Mouse (Mus musculus) kidney, embryonic 15.5 days (tissue): ENCODE results near the gene Per2. TPM values are rescaled to one million over a fixed set of nuclear protein-coding genes. Genes with fewer than 3 reads are reported as not detected.

Experiments used
- ATAC-seq: fragments of 200-750 bp; cut with Nextera tagmentation; replicated peaks from 2 replicates; pipeline ENCODE4 v1.8.0; 2017; ENCODE audit warnings: moderate TSS enrichment; ENCODE audit not compliant: low FRiP score
- H3K27ac ChIP-seq: fragments of 300-500 bp; sonication (generic); 2 replicates; pipeline ENCODE4 v1.5.1; 2015; ENCODE audit warnings: mild to moderate bottlenecking, inconsistent platforms
- H3K27me3 ChIP-seq: fragments of 300-500 bp; sonication (generic); 2 replicates; pipeline ENCODE4 v1.6.1; 2015; ENCODE audit warnings: inconsistent platforms
- H3K36me3 ChIP-seq: fragments of 300-500 bp; sonication (generic); 2 replicates; pipeline ENCODE4 v1.6.1; 2015; ENCODE audit warnings: inconsistent platforms
- H3K4me1 ChIP-seq: fragments of 300-500 bp; sonication (generic); 2 replicates; pipeline ENCODE4 v1.6.1; 2015; ENCODE audit warnings: inconsistent platforms
- H3K4me2 ChIP-seq: fragments of 300-500 bp; sonication (generic); 2 replicates; pipeline ENCODE4 v1.6.1; 2015; ENCODE audit warnings: moderate library complexity, mild to moderate bottlenecking, inconsistent platforms
- H3K4me3 ChIP-seq: fragments of 300-500 bp; sonication (generic); replicated peaks from 2 replicates; pipeline ENCODE4 v1.5.1; 2015; ENCODE audit warnings: mild to moderate bottlenecking, inconsistent platforms
- H3K9ac ChIP-seq: fragments of 300-500 bp; sonication (generic); 2 replicates; pipeline ENCODE4 v1.6.1; 2015; ENCODE audit warnings: mild to moderate bottlenecking, inconsistent platforms
- H3K9me3 ChIP-seq: fragments of 300-500 bp; sonication (generic); replicated peaks from 2 replicates; pipeline ENCODE4 v1.6.1; 2016; ENCODE audit warnings: inconsistent platforms
- WGBS: fragments of 180-500 bp; shearing (Covaris S2); methylation state at CpG from one replicate; pipeline ENCODE4 v1.1.7; 2015; ENCODE audit warnings: mixed read lengths; 5-methylcytosine and 5-hydroxymethylcytosine counted together
- polyA plus RNA-seq: library from polyadenylated mRNA; unstranded; fragments of >200 nt; fragmentation: Nextera tagmentation; extraction: Ambion mirVana; gene quantifications from 2 replicates; pipeline ENCODE4 v1.2.1, GENCODE M21; 2015

The Per2 gene
- polyA plus RNA-seq, 1 experiment from 2014 or later, result 3.6 TPM

GRCm38 (mm10) chr1:91428614-91429013 is 30.5 kb downstream of the Per2 start:
- Histone ChIP-seq H3K4me2 (no peak overlapping the region), H3K36me3 (peaks cover 21% of the 10 kb centered on the region), H3K27me3 (no peaks in the 10 kb centered on the region), H3K9ac (no peak overlapping the region), H3K27ac (no peak overlapping the region), H3K9me3 (no peaks in the 10 kb centered on the region), H3K4me3 (no peak overlapping the region), H3K4me1 (no peaks in the 10 kb centered on the region)
- peak; percentile 73; the same call in 1 of the 2 replicates for ATAC-seq
- WGBS, result 32% methylated on average over 4 of the region's 4 CpGs

- ATAC-seq, result no peak
- 76% methylated on average over 9 of the region's 9 CpGs for WGBS
- H3K27me3 ChIP-seq, result no peaks in the 10 kb centered on the region
- H3K4me2 ChIP-seq, result no peak overlapping the region
- H3K4me3 ChIP-seq, result no peak overlapping the region
- no peaks in the 10 kb centered on the region for H3K4me1 ChIP-seq
- H3K9ac ChIP-seq, result no peak overlapping the region
- H3K9me3 ChIP-seq, result no peaks in the 10 kb centered on the region
- peaks cover 24% of the 10 kb centered on the region for H3K36me3 ChIP-seq
- H3K27ac ChIP-seq, result no peak overlapping the region
Measured at GRCm38 (mm10) chr1:91426397-91426796, 32.7 kb downstream of the Per2 start.

DNA sequence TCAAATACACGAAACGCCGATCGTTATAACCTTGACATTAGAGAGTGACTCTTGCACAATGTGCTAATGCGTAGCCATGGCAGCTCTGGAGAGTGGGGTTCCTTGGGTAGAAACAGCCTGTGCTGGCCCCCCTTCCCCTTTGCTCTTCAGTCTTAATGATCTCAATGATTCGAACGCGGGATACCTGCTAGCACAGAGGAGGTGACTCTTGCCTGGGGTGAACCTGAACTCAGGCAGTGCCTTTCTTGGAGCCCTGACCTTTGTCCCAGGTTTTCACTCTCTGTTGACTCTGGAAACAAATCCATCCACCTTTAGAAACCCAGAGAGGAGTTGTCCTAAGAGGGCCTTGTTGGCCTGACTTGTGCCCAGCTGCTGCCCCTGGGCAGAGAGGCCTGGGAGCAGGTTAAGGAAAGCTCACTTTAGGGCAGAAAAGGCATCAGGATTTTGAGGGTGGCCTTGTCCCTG is 38.5 kb downstream of the Per2 start:
- ATAC-seq, result no peak
- Histone ChIP-seq H3K9me3 (no peaks in the 10 kb centered on the region), H3K27me3 (no peaks in the 10 kb centered on the region), H3K4me3 (no peak overlapping the region), H3K4me1 (no peaks in the 10 kb centered on the region), H3K9ac (no peak overlapping the region), H3K27ac (no peak overlapping the region), H3K4me2 (no peak overlapping the region), H3K36me3 (peaks cover 20% of the 10 kb centered on the region; the same call in 1 of the 2 replicates)
- WGBS, result 92% methylated on average over 8 of the region's 8 CpGs

GRCm38 (mm10) chr1:91419862-91420600 is 39.1 kb downstream of the Per2 start:
- Histone ChIP-seq H3K9ac (no peak overlapping the region), H3K27me3 (no peaks in the 10 kb centered on the region)
- 63% methylated on average over 10 of the region's 10 CpGs for WGBS

GRCm38 (mm10) chr1:91417991-91418390 is 41.1 kb downstream of the Per2 start:
- H3K27ac ChIP-seq, result no peak overlapping the region
- peaks cover 20% of the 10 kb centered on the region for H3K4me1 ChIP-seq
- H3K4me3 ChIP-seq, result no peak overlapping the region
- no peak for ATAC-seq
- H3K9ac ChIP-seq, result no peak overlapping the region
- H3K36me3 ChIP-seq, result peaks cover 13% of the 10 kb centered on the region; the same call in 1 of the 2 replicates
- H3K9me3 ChIP-seq, result no peaks in the 10 kb centered on the region
- H3K4me2 ChIP-seq, result no peak overlapping the region
- H3K27me3 ChIP-seq, result no peaks in the 10 kb centered on the region
- 70% methylated on average over 1 of the region's 1 CpGs for WGBS

More at GRCm38 (mm10) chr1:91419862-91420600, 39.1 kb downstream of the Per2 start:
- H3K4me1 ChIP-seq, result peaks cover 2% of the 10 kb centered on the region
- peaks cover 20% of the 10 kb centered on the region; the same call in 1 of the 2 replicates for H3K36me3 ChIP-seq
- no peaks in the 10 kb centered on the region for H3K9me3 ChIP-seq
- no peak overlapping the region for H3K4me3 ChIP-seq
- no peak overlapping the region for H3K4me2 ChIP-seq
- ATAC-seq, result no peak
- no peak overlapping the region for H3K27ac ChIP-seq

DNA sequence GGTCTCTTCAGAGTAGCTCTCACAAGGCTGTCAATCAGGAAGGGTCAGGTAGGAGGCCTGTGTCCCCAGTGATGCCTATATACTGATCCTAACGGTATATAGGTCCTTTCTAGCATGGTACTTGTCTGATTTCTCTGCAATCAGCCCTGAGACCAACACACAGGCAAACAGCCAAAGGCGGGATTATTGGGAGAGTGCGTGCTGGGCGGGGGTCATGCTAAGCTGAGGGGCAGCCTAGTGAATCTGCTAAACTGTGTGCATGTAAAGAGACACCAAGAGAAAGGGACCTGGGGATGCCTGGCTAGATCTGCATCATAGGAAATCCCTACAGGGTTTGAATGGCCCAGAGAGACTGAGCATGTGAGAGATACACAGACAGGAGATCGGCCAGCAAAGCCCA is 43.8 kb downstream of the Per2 start:
- H3K36me3 ChIP-seq, result peaks cover 13% of the 10 kb centered on the region; the same call in 1 of the 2 replicates
- H3K9me3 ChIP-seq, result no peaks in the 10 kb centered on the region
- H3K4me1 ChIP-seq, result peaks cover 33% of the 10 kb centered on the region
- 76% methylated on average over 5 of the region's 5 CpGs for WGBS
- no peaks in the 10 kb centered on the region for H3K27me3 ChIP-seq
- H3K4me2 ChIP-seq, result no peak overlapping the region
- ATAC-seq, result no peak
- peak overlapping the region; percentile 95 for H3K27ac ChIP-seq
- H3K4me3 ChIP-seq, result no peak overlapping the region
- no peak overlapping the region for H3K9ac ChIP-seq

- Histone ChIP-seq H3K4me1 (peaks cover 33% of the 10 kb centered on the region), H3K9me3 (no peaks in the 10 kb centered on the region), H3K36me3 (peaks cover 13% of the 10 kb centered on the region; the same call in 1 of the 2 replicates), H3K4me2 (peak overlapping the region; percentile 97; the same call in 1 of the 2 replicates), H3K9ac (no peak overlapping the region), H3K4me3 (no peak overlapping the region), H3K27me3 (no peaks in the 10 kb centered on the region), H3K27ac (peak overlapping the region; percentile 95)
- WGBS, result 40% methylated on average over 4 of the region's 4 CpGs
- ATAC-seq, result no peak
Measured at GRCm38 (mm10) chr1:91414903-91415302, 44.2 kb downstream of the Per2 start.

DNA sequence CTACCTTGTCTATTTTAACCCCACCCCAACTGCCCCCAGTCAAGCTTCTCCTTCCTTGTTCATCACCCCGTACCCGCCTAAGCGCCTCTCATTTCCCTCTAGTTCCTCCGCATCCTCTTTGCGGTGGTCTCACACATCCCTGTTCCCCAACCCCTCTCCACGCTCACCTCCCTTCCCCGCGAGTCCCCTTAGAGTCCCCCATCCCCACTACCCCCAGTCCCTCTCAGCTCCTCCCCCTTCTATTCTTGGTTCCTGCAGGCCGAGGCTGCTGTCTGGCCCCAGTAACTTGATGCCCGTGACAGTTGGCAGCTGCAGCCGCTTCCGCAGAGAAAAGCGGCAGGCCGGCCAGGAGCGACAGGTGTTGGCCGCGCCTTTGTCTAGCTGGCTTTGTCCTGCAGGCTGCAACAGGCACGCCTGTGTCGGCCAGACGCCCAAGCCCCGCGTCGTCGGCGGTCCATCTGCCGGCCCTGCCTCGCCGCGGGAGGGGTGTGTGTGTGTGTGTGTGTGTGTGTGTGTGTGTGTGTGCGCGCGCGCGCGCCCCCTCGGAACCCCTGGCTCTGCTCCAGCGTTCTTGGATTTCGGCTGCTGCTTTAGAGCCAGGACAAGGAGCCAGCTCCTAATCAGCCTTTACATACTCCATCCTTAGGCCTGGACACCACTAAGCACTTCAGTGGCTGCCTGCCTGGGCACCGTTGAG is 45.1 kb downstream of the Per2 start, which contains the start of gene Hes6:
Gene Hes6 (minus strand): TSS at position 141 of the 697 bp plus-strand sequence.
- H3K9me3 ChIP-seq, result no peaks in the 10 kb centered on the region
- H3K27me3 ChIP-seq, result no peaks in the 10 kb centered on the region
- peak within 1 kb of the TSS; percentile 95 for H3K27ac ChIP-seq
- ATAC-seq, result peak; percentile 30; the same call in 1 of the 2 replicates
- peaks cover 33% of the 10 kb centered on the region for H3K4me1 ChIP-seq
- peak within 1 kb of the TSS; percentile 97 for H3K4me2 ChIP-seq
- H3K9ac ChIP-seq, result peak within 1 kb of the TSS; percentile 93
- 1% methylated on average over 38 of the region's 39 CpGs for WGBS
- peak within 1 kb of the TSS; percentile 86 for H3K4me3 ChIP-seq
- peaks cover 13% of the 10 kb centered on the region; the same call in 1 of the 2 replicates for H3K36me3 ChIP-seq

DNA sequence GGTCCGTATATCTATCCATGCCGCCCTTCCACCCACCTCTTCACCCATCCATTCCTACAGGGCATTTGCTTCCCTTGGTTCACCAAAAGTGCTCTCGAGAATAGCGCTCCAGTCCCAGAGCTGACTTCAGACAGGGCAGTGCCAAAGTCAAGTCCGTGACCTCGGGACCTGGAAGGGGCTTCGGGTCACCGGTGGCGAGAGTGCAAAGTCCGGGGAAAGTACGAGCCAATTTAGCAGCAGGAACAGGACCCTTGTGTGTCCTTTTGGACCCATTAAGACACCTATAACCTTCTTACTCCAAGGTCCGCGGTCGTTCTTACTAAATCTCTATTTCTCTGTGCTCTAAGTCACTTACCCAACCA is 45.6 kb downstream of the Per2 start:
- H3K27me3 ChIP-seq, result no peaks in the 10 kb centered on the region
- under 1% methylated on average over 14 of the region's 14 CpGs for WGBS
- peak overlapping the region; percentile 95 for H3K27ac ChIP-seq
- H3K36me3 ChIP-seq, result peaks cover 13% of the 10 kb centered on the region; the same call in 1 of the 2 replicates
- no peak for ATAC-seq
- H3K4me2 ChIP-seq, result peak overlapping the region; percentile 97
- H3K4me1 ChIP-seq, result peaks cover 33% of the 10 kb centered on the region
- peak overlapping the region; percentile 43 for H3K9ac ChIP-seq
- H3K9me3 ChIP-seq, result no peaks in the 10 kb centered on the region
- H3K4me3 ChIP-seq, result peak overlapping the region; percentile 86

DNA sequence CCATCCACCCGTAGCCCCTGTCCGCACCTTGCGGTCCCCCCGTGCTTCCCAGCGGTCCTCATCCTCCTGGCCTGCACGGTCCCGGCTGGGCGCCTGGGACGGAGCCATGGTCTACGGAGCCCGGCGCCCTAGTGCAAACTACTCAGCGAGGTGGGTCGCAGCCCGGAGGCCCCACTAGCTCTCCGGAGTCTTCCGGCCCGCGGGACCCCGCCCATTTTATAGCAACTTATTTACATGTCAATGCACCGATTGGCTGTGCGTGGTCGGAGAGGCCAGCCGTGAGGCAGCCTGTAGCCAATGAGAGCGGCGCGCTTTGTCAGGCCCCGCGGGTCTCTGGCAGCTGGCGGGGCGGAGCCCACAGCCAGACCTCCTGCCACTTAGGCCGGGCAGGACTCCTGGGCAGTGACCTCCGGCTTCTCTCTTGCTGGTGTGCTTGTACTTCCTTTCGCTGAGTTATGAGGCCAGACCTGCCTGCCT is 46.1 kb downstream of the Per2 start:
- H3K4me1 ChIP-seq, result peaks cover 33% of the 10 kb centered on the region
- no peaks in the 10 kb centered on the region for H3K27me3 ChIP-seq
- peak overlapping the region; percentile 95 for H3K27ac ChIP-seq
- peak overlapping the region; percentile 86 for H3K4me3 ChIP-seq
- H3K4me2 ChIP-seq, result peak overlapping the region; percentile 97
- H3K9ac ChIP-seq, result peak overlapping the region; percentile 93
- ATAC-seq, result peak; percentile 95
- no peaks in the 10 kb centered on the region for H3K9me3 ChIP-seq
- WGBS, result under 1% methylated on average over 34 of the region's 34 CpGs
- H3K36me3 ChIP-seq, result peaks cover 13% of the 10 kb centered on the region; the same call in 1 of the 2 replicates

DNA sequence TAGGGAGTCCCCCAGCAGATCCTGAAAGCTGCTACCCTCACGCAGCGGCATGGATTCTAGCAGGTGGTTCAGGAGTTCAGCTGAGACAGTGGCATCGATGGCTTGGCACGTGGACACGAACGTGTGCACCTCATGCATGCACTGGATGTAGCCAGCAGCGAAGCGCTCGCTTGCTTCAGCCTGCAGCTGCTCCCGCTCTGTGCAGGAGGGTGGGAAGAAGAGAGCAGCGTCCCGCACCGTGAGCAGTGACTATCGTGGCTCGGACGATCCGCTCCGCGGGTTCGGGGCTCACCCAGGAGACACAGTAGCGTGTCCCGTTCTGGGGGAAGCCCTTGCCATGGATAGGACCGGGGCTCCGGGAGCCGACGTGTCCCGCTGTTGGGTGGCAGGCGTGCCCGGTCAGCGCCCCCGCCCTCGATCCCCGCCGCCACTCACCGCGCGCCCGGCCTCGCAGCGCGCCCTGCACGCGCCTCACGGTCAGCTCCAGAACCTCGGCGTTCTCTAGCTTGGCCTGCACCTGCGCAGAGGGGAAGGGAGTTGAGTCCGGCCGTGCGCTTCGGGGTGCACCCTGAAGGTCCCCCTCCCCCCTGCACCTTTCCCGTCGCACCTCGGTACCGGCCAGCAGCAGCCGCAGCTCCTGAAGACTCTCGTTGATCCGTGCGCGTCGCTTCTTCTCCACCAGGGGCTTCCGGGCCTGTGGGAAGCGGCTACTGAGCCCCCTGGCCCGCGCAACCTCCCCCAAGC is 46.7 kb downstream of the Per2 start:
- 4% methylated on average over 64 of the region's 65 CpGs for WGBS
- ATAC-seq, result peak; percentile 45
- no peaks in the 10 kb centered on the region for H3K9me3 ChIP-seq
- H3K4me1 ChIP-seq, result peaks cover 33% of the 10 kb centered on the region
- peaks cover 7% of the 10 kb centered on the region; the same call in 1 of the 2 replicates for H3K36me3 ChIP-seq
- H3K4me2 ChIP-seq, result peak overlapping the region; percentile 97
- H3K4me3 ChIP-seq, result peak overlapping the region; percentile 86
- H3K9ac ChIP-seq, result peak overlapping the region; percentile 93
- peak overlapping the region; percentile 95 for H3K27ac ChIP-seq
- H3K27me3 ChIP-seq, result no peaks in the 10 kb centered on the region
